Mouse (Mus musculus) forebrain, postnatal 0 days (tissue): ENCODE results near the gene Ccn6. TPM values are rescaled to one million over a fixed set of nuclear protein-coding genes. Genes with fewer than 3 reads are reported as not detected.

Source experiments
- ATAC-seq: fragments of 200-750 bp; cut with Nextera tagmentation; 2 replicates; pipeline ENCODE4 v1.8.0; 2017; ENCODE audit warnings: mild to moderate bottlenecking, moderate library complexity
- DNase-seq: peaks from one replicate; pipeline ENCODE4 v3.0.0-alpha.2; 2015
- H3K27ac ChIP-seq: fragments of 300-500 bp; sonication (generic); 2 replicates; pipeline ENCODE4 v1.5.1; 2014; ENCODE audit warnings: low read depth, mild to moderate bottlenecking, antibody characterized with exemption, low read length, moderate library complexity, mixed read lengths
- H3K27me3 ChIP-seq: fragments of 300-500 bp; sonication (generic); 2 replicates; pipeline ENCODE4 v1.6.1; 2014; ENCODE audit warnings: mild to moderate bottlenecking, low read length, mixed read lengths; ENCODE audit not compliant: insufficient read depth
- H3K36me3 ChIP-seq: fragments of 300-500 bp; sonication (generic); 2 replicates; pipeline ENCODE4 v1.6.1; 2014; ENCODE audit warnings: mild to moderate bottlenecking, moderate library complexity; ENCODE audit not compliant: insufficient read depth
- H3K4me1 ChIP-seq: fragments of 300-500 bp; sonication (generic); 2 replicates; pipeline ENCODE4 v1.6.1; 2014; ENCODE audit warnings: antibody characterized with exemption; ENCODE audit not compliant: insufficient read depth
- H3K4me2 ChIP-seq: fragments of 300-500 bp; sonication (generic); 2 replicates; pipeline ENCODE4 v1.6.1; 2014; ENCODE audit warnings: low read depth, mild to moderate bottlenecking, moderate library complexity
- H3K4me3 ChIP-seq: fragments of 300-500 bp; sonication (generic); 2 replicates; pipeline ENCODE4 v1.5.1; 2014; ENCODE audit warnings: low read depth, low read length, mixed read lengths
- H3K9ac ChIP-seq: fragments of 300-500 bp; sonication (generic); 2 replicates; pipeline ENCODE4 v1.6.1; 2014; ENCODE audit warnings: mild to moderate bottlenecking
- H3K9me3 ChIP-seq: fragments of 300-500 bp; sonication (generic); 2 replicates; pipeline ENCODE4 v1.6.1; 2016; ENCODE audit warnings: low read length
- CTCF ChIP-seq: sonication (generic); IDR thresholded peaks from 2 replicates; pipeline ENCODE4 v1.5.1; 2016; ENCODE audit warnings: antibody characterized with exemption, control low read depth, low read depth
- WGBS: fragments of 180-500 bp; shearing (Covaris S2); extraction: QIAGEN DNeasy Blood & Tissue Kit; methylation state at CpG from one replicate; pipeline ENCODE4 v1.1.7; 2014; 5-methylcytosine and 5-hydroxymethylcytosine counted together
- polyA plus RNA-seq: library from polyadenylated mRNA; unstranded; fragments of >200 nt; fragmentation: Nextera tagmentation; extraction: Ambion mirVana; gene quantifications from 2 replicates; pipeline ENCODE4 v1.2.1, GENCODE M21; 2015
- total RNA-seq: library from RNA; depleted of rRNA; stranded (reverse); fragments of >200 nt; gene quantifications from 2 replicates; pipeline ENCODE4 v1.2.3, GENCODE M21; 2014

The Ccn6 gene
- total and polyA plus RNA-seq, 2 experiments from 2014 or later: 0.18 to 1.9 TPM

- Histone ChIP-seq H3K9me3 (no peaks in the 10 kb centered on the region), H3K36me3 (peaks cover 20% of the 10 kb centered on the region), H3K27me3 (no peaks in the 10 kb centered on the region), H3K4me1 (0 out of 2 replicates have a peak, but pooled peaks cover 5% of the 10 kb centered on the region), H3K9ac (no peak overlapping the region), H3K4me2 (no peak overlapping the region), H3K4me3 (no peak overlapping the region), H3K27ac (no peak overlapping the region)
- DNase-seq (no peak), ATAC-seq (no peak)
- TF ChIP-seq CTCF: no peak
- 93% methylated on average over 3 of the region's 3 CpGs for WGBS
Measured at GRCm38 (mm10) chr10:39137766-39138165, 25.8 kb downstream of the Ccn6 start.

- H3K9ac ChIP-seq: peak within 1 kb of the TSS; percentile 71
- peak; percentile 95 for ATAC-seq
Measured at GRCm38 (mm10) chr10:39133462-39134310, 29.9 kb downstream of the Ccn6 start, which contains the start of the genes Fam229b and Tube1. Fam229b (minus strand) TSS chr10:39133914. Tube1 (plus strand) TSS chr10:39133976.

GRCm38 (mm10) chr10:39121412-39121811, 42.2 kb downstream of the Ccn6 start:
- Histone ChIP-seq H3K36me3 (peaks cover 3% of the 10 kb centered on the region; the same call in 1 of the 2 replicates), H3K27me3 (no peaks in the 10 kb centered on the region), H3K9me3 (no peaks in the 10 kb centered on the region), H3K9ac (no peak overlapping the region), H3K4me2 (no peak overlapping the region), H3K27ac (no peak overlapping the region), H3K4me1 (no peaks in the 10 kb centered on the region), H3K4me3 (no peak overlapping the region)
- ATAC-seq (peak; percentile 88), DNase-seq (peak; percentile 51)
- TF ChIP-seq CTCF: peak; percentile 65
- 33% methylated on average over 4 of the region's 4 CpGs for whole genome bisulfite sequencing

More at GRCm38 (mm10) chr10:39133462-39134310, 29.9 kb downstream of the Ccn6 start, which contains the start of the genes Fam229b and Tube1:
- no peaks in the 10 kb centered on the region for H3K9me3 ChIP-seq
- peak within 1 kb of the TSS; percentile 86 for H3K27ac ChIP-seq
- H3K4me3 ChIP-seq: peak within 1 kb of the TSS; percentile 71
- 4% methylated on average over 47 of the region's 47 CpGs for whole genome bisulfite sequencing
- 0 out of 2 replicates have a peak, but pooled peaks cover 5% of the 10 kb centered on the region for H3K4me1 ChIP-seq
- no peaks in the 10 kb centered on the region for H3K27me3 ChIP-seq
- peak within 1 kb of the TSS; percentile 92 for H3K4me2 ChIP-seq
- H3K36me3 ChIP-seq: peaks cover 10% of the 10 kb centered on the region; the same call in 1 of the 2 replicates
- peak; percentile 96 for DNase-seq
- TF ChIP-seq CTCF: peak; percentile 21; the same call in 1 of the 2 replicates

GRCm38 (mm10) chr10:39109489-39109874, 54.1 kb downstream of the Ccn6 start:
- Histone ChIP-seq H3K36me3 (no peaks in the 10 kb centered on the region), H3K27me3 (no peaks in the 10 kb centered on the region), H3K4me1 (no peaks in the 10 kb centered on the region), H3K4me3 (no peak overlapping the region), H3K9me3 (no peaks in the 10 kb centered on the region), H3K9ac (no peak overlapping the region), H3K27ac (no peak overlapping the region), H3K4me2 (no peak overlapping the region)
- DNase-seq (no peak), ATAC-seq (no peak)
- no peak for TF ChIP-seq CTCF
- 60% methylated on average over 4 of the region's 4 CpGs for WGBS

- TF ChIP-seq CTCF: no peak
- no peak overlapping the region for H3K9ac ChIP-seq
- no peak for ATAC-seq
Measured at GRCm38 (mm10) chr10:39108837-39109488, 54.6 kb downstream of the Ccn6 start.

GRCm38 (mm10) chr10:39106935-39107334, 56.7 kb downstream of the Ccn6 start:
- no peak overlapping the region for H3K27ac ChIP-seq
- DNase-seq (no peak), ATAC-seq (no peak)
- H3K4me2 ChIP-seq: no peak overlapping the region
- WGBS: 25% methylated on average over 4 of the region's 4 CpGs
- no peaks in the 10 kb centered on the region for H3K9me3 ChIP-seq
- no peak overlapping the region for H3K4me3 ChIP-seq
- no peaks in the 10 kb centered on the region for H3K36me3 ChIP-seq
- no peak overlapping the region for H3K9ac ChIP-seq
- no peaks in the 10 kb centered on the region for H3K27me3 ChIP-seq
- TF ChIP-seq CTCF: no peak
- no peaks in the 10 kb centered on the region for H3K4me1 ChIP-seq

More at GRCm38 (mm10) chr10:39108837-39109488, 54.6 kb downstream of the Ccn6 start:
- H3K4me3 ChIP-seq: no peak overlapping the region
- H3K9me3 ChIP-seq: no peaks in the 10 kb centered on the region
- 59% methylated on average over 10 of the region's 10 CpGs for WGBS
- H3K4me2 ChIP-seq: no peak overlapping the region
- no peaks in the 10 kb centered on the region for H3K4me1 ChIP-seq
- H3K27ac ChIP-seq: no peak overlapping the region
- H3K36me3 ChIP-seq: no peaks in the 10 kb centered on the region
- no peaks in the 10 kb centered on the region for H3K27me3 ChIP-seq
- DNase-seq: no peak
